Mouse (Mus musculus): ENCODE results near the gene Pitx1. TPM values are rescaled to one million over a fixed set of nuclear protein-coding genes. Genes with fewer than 3 reads are reported as not detected.

Gene Pitx1
- polyA plus RNA-seq, 2 experiments = 0.09 TPM; not detected in 1

DNA sequence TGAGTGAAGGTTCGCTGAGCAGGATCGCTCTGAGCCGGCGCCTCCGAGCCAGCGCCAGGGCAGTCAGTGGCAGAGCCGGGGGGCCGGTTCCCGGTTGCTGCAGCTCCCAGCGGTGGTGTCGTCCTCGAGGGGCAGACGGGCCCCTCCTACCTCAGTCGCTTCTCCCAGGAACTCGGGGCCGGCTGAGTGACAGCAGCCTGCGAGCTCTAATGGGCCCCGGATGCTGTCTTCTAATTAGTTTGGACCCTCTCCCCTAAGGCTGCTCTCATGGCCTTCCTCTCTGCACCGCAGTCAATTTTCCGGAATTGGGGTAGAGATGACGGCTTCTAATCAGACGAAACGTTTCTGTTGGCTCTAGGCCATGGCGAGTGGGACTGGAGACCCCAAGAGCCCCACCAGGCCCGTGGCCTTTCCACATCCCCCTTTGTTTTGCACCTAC, 4.3 kb downstream of the Pitx1 start:
- H3K4me3 ChIP-seq (ENCODE audit: insufficient read depth in 1 of 2, low read depth in 2 of 2, low read length in 2 of 2) = no peak overlapping the region
- H3K27ac ChIP-seq = no peak overlapping the region
- H3K4me1 ChIP-seq (replicated peaks; ENCODE audit: control insufficient read depth in 2 of 2, insufficient read depth in 2 of 2, low read length in 1 of 2) = no peaks in the 10 kb centered on the region
- H3K36me3 ChIP-seq (replicated peaks; ENCODE audit: control insufficient read depth, insufficient read depth, low read depth) = no peaks in the 10 kb centered on the region
- TF ChIP-seq CTCF (IDR thresholded peaks at IDR 0.05; ENCODE audit: low read depth) = no peak
- no peak for TF ChIP-seq EP300 (IDR thresholded peaks at IDR 0.05; ENCODE audit: low read depth)
- ATAC-seq (ENCODE audit: insufficient read depth) = no peak
- no peak for DNase-seq (ENCODE audit: low read depth in 3 of 3, low spot score in 3 of 3)
- no peaks in the 10 kb centered on the region for H3K9me3 ChIP-seq (ENCODE audit: control insufficient read depth, low read length)
- peaks cover 99% of the 10 kb centered on the region for H3K27me3 ChIP-seq (ENCODE audit: control insufficient read depth, insufficient read depth, low read length)
- H3K9ac ChIP-seq (replicated peaks) = no peak overlapping the region
- 5% methylated on average over 25 of the region's 25 CpGs for WGBS (ENCODE audit: insufficient replicate concordance)
- no peak overlapping the region for H3K4me2 ChIP-seq (ENCODE audit: low read depth)

DNA sequence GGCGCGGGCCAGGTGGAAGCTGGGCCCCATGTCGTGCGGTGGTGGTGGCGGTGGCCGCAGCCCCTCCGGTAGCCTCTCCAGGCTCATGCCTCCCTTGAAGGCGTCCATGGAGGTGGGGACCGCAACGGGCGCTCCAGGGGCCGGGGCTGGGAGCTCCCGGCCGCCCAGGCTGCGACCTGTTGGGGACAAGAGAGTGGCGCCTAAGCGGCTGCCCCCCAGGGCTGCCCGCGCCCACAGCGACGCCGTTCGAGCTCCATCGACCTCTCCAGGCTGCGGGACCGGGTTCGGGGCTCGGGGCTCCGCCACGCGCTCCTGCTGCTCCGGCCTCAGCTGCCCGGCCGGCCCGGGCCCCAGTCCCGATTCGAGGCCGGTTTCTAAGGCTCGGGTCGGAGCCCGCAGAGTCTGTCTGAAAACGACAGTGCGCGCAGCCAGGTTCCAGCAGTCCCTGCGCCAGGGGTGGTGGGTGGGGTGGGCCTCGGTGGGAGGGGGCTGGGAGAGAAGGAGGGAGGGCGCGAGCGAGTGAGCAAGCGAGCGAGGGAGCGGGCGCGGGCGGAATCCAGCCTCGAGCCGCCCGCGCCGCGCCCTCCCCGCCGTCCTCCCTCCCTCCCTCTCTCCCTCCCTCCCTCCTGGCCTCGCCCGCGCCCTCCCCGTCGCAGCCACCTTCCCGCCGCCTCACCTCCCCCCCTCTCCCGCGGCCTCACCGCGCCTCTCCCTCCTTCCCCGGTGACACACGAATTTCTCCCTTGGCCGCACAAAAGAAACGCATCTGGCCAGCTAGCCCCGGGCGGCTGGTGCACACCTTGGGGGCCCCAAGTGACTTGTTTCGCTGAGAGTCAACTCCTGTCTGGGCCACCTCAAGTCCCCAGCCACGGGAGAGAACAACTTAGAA, 4.9 kb downstream of the Pitx1 start:
- ATAC-seq (ENCODE audit: insufficient read depth) = no peak
- Histone ChIP-seq H3K27me3 (ENCODE audit: control insufficient read depth, insufficient read depth, low read length) (peaks cover 99% of the 10 kb centered on the region), H3K4me2 (ENCODE audit: low read depth) (no peak overlapping the region), H3K9me3 (ENCODE audit: control insufficient read depth, low read length) (no peaks in the 10 kb centered on the region), H3K4me1 (replicated peaks; ENCODE audit: control insufficient read depth in 2 of 2, insufficient read depth in 2 of 2, low read length in 1 of 2) (no peaks in the 10 kb centered on the region), H3K27ac (no peak overlapping the region), H3K36me3 (replicated peaks; ENCODE audit: control insufficient read depth, insufficient read depth, low read depth) (no peaks in the 10 kb centered on the region), H3K9ac (replicated peaks) (no peak overlapping the region), H3K4me3 (ENCODE audit: insufficient read depth in 1 of 2, low read depth in 2 of 2, low read length in 2 of 2) (no peak overlapping the region)
- under 1% methylated on average over 51 of the region's 82 CpGs for WGBS (ENCODE audit: insufficient replicate concordance)
- DNase-seq (ENCODE audit: low read depth in 3 of 3, low spot score in 3 of 3) = no peak
- no peak for TF ChIP-seq CTCF (IDR thresholded peaks at IDR 0.05; ENCODE audit: low read depth)

DNA sequence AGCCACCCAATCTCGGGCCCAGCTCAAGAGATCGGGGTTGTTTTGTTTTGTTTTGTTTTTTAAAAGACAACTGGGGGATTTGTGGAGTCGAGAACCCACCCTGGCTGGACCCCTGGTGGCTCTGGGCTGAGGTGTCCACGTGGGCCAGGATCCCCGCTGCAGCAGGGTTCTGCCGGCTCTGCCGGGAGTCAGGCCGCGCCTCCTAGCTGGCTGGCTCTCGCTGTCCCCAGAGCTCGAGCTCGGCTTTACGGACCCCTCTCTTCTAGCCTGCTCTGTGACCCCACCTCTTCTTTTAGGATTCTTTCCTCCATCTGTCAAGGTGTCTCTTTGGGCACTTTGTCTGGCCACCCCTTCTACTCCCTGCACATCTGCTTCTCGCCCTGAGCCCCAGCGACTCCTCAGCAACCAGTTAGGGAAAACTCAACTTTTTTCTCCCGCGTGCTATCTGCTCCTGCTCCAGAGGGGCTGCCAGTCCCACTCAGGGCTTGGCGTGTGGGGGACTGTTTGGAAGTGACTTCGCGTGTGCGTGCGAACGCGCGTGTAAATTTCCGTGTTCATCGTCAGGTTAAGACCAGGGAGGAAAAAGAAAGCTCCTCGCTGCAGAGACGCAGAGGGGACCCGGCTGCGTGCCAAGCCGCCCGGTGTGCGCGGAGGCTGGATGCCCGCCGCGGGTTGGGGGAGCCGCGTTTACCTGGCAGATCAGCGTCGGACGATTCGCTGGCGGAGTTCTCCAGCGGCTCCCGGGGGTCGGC, 5.7 kb downstream of the Pitx1 start:
- Histone ChIP-seq H3K9ac (replicated peaks) (no peak overlapping the region), H3K9me3 (ENCODE audit: control insufficient read depth, low read length) (no peaks in the 10 kb centered on the region), H3K4me1 (replicated peaks; ENCODE audit: control insufficient read depth in 2 of 2, insufficient read depth in 2 of 2, low read length in 1 of 2) (no peaks in the 10 kb centered on the region), H3K4me3 (ENCODE audit: insufficient read depth in 1 of 2, low read depth in 2 of 2, low read length in 2 of 2) (peak overlapping the region in 1 of 2 experiments; percentile 10; a peak in 1 of 4 replicates), H3K36me3 (replicated peaks; ENCODE audit: control insufficient read depth, insufficient read depth, low read depth) (no peaks in the 10 kb centered on the region), H3K4me2 (ENCODE audit: low read depth) (no peak overlapping the region), H3K27ac (no peak overlapping the region), H3K27me3 (ENCODE audit: control insufficient read depth, insufficient read depth, low read length) (peaks cover 99% of the 10 kb centered on the region)
- 2% methylated on average over 47 of the region's 48 CpGs for WGBS (ENCODE audit: insufficient replicate concordance)
- DNase-seq (ENCODE audit: low read depth in 3 of 3, low spot score in 3 of 3) = no peak
- TF ChIP-seq EP300 (IDR thresholded peaks at IDR 0.05; ENCODE audit: low read depth) (no peak), CTCF (IDR thresholded peaks at IDR 0.05; ENCODE audit: low read depth) (no peak)
- ATAC-seq (ENCODE audit: insufficient read depth) = no peak

DNA sequence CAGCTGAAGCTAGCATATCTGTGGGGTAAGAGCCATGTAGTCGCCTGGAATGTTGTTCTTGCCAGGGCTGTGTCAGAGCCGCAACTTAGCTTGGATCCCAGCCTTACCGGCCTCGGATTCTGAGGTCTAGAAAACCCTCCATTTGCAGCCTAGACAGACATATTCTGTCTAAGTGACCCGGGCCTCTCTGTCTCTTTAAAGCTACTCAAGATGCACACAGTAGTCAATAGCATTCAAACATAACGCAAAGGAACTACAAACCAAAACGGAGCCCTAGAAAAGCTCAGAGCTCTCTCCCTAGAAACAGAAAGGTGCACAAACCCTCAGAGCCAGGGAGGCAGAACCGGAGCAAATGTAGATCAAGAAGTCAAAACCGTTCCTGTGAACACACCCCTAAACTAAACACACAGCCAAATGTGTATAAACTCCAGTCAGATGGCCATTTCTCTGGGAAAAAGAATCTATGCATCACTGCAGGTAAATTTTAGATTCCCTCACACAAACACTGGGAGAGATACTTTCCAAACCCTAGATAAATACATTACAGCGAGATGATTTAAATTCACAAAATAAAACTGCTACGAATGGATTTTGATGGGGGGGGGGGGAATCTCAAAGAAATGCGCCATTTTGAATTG, 6.9 kb downstream of the Pitx1 start:
- Histone ChIP-seq H3K27ac (no peak overlapping the region), H3K4me2 (ENCODE audit: low read depth) (no peak overlapping the region), H3K9ac (replicated peaks) (no peak overlapping the region), H3K4me3 (ENCODE audit: insufficient read depth in 1 of 2, low read depth in 2 of 2, low read length in 2 of 2) (no peak overlapping the region), H3K9me3 (ENCODE audit: control insufficient read depth, low read length) (no peaks in the 10 kb centered on the region), H3K4me1 (replicated peaks; ENCODE audit: control insufficient read depth in 2 of 2, insufficient read depth in 2 of 2, low read length in 1 of 2) (no peaks in the 10 kb centered on the region), H3K27me3 (ENCODE audit: control insufficient read depth, insufficient read depth, low read length) (peaks cover 99% of the 10 kb centered on the region), H3K36me3 (replicated peaks; ENCODE audit: control insufficient read depth, insufficient read depth, low read depth) (no peaks in the 10 kb centered on the region)
- ATAC-seq (ENCODE audit: insufficient read depth) (no peak), DNase-seq (ENCODE audit: low read depth in 3 of 3, low spot score in 3 of 3) (no peak)
- no peak for TF ChIP-seq CTCF (IDR thresholded peaks at IDR 0.05; ENCODE audit: low read depth)
- TF ChIP-seq EP300 (IDR thresholded peaks at IDR 0.05; ENCODE audit: low read depth) = no peak
- 2% methylated on average over 12 of the region's 12 CpGs for WGBS (ENCODE audit: insufficient replicate concordance)

Data from liver, embryonic 14.5 days (tissue).